Mouse (Mus musculus): ENCODE data around the gene Satl1. TPM values are rescaled to one million over a fixed set of nuclear protein-coding genes. Genes with fewer than 3 reads are reported as not detected.
"Not testable (repeated sequence)": the region's sequence is repeated elsewhere in the genome, so short reads cannot be mapped to it uniquely, and the experiment has no call there.

Gene Satl1
- polyA plus RNA-seq (2012; rRNA removed), result not detected in 2 replicates

- no peak for DNase-seq (ENCODE audit: low spot score)
Measured at GRCm38 (mm10) chrX:112406679-112407078, at the start of gene Satl1. Gene Satl1, minus strand, starts transcription at chrX:112406779.

GRCm38 (mm10) chrX:112438064-112438463, 31.5 kb upstream of the Satl1 start:
- no peak for DNase-seq (ENCODE audit: low spot score)

GRCm38 (mm10) chrX:112437580-112437979, 31.0 kb upstream of the Satl1 start:
- DNase-seq (ENCODE audit: low spot score), result no peak

- not testable (repeated sequence) for DNase-seq (ENCODE audit: low spot score)
Measured at GRCm38 (mm10) chrX:112422998-112423397, 16.4 kb upstream of the Satl1 start.

GRCm38 (mm10) chrX:112412309-112412708, 5.7 kb upstream of the Satl1 start:
- no peak for DNase-seq (ENCODE audit: low spot score)

- DNase-seq (ENCODE audit: low spot score), result peak; percentile 56
Measured at GRCm38 (mm10) chrX:112370577-112371410, 35.8 kb downstream of the Satl1 start.

GRCm38 (mm10) chrX:112368426-112368825, 38.2 kb downstream of the Satl1 start:
- DNase-seq (ENCODE audit: low spot score), result no peak

- DNase-seq (ENCODE audit: low spot score), result no peak
Measured at GRCm38 (mm10) chrX:112348395-112348791, 58.2 kb downstream of the Satl1 start.

GRCm38 (mm10) chrX:112347467-112348394, 58.8 kb downstream of the Satl1 start:
- DNase-seq (ENCODE audit: low spot score), result no peak

GRCm38 (mm10) chrX:112339486-112339885, 67.1 kb downstream of the Satl1 start:
- no peak for DNase-seq (ENCODE audit: low spot score)

Other genes with a start within 250 kb of the Satl1 start
- not detected in 2 replicates for gene 4933403O08Rik, start 167.7 kb downstream of the Satl1 start, polyA plus RNA-seq (2012; rRNA removed)
- 16.7 and 16.9 TPM in 2 replicates for gene Apool, start 95.4 kb downstream of the Satl1 start, polyA plus RNA-seq (2012; rRNA removed)
- 0.07 TPM in 1 of 2 replicates, not detected in the other for gene 2010106E10Rik, start 88.5 kb upstream of the Satl1 start, polyA plus RNA-seq (2012; rRNA removed)
- gene Zfp711, start 193.7 kb upstream of the Satl1 start, polyA plus RNA-seq (2012; rRNA removed), result 1.2 and 1.3 TPM in 2 replicates